Mouse (Mus musculus) embryonic fibroblast, embryonic 13.5 days (primary cell): ENCODE results near the gene Dync1li1.

Experiments
- CTCF ChIP-seq: IDR thresholded peaks from 2 replicates; pipeline ENCODE4 v1.5.1; 2011; ENCODE audit warnings: mild to moderate bottlenecking, control low read depth, low read length, moderate library complexity, borderline replicate concordance; ENCODE audit not compliant: insufficient read depth
- POLR2A ChIP-seq: IDR thresholded peaks from 2 replicates; pipeline ENCODE4 v1.6.1; 2011; ENCODE audit warnings: low read depth, mild to moderate bottlenecking, control low read depth, low read length, moderate library complexity

GRCm38 (mm10) chr9:114747466-114747865, 58.9 kb downstream of the Dync1li1 start:
- no peak for TF ChIP-seq CTCF
- no peak for TF ChIP-seq POLR2A
